Mouse (Mus musculus): ENCODE measurements at regions not wholly inside any gene's neighbourhood (a gene's known extent, or its start where the extent isn't known, plus 50 kb on each side); places are given as distances from the start of the nearest gene placed in this dataset.
"Not testable (repeated sequence)": the region's sequence is repeated elsewhere in the genome, so short reads cannot be mapped to it uniquely, and the experiment has no call there.

- DNase-seq (ENCODE audit: low read depth), result no peak
Measured at GRCm38 (mm10) chrX:99732526-99732925, 88.3 kb upstream of the Tmem28 start.

DNA sequence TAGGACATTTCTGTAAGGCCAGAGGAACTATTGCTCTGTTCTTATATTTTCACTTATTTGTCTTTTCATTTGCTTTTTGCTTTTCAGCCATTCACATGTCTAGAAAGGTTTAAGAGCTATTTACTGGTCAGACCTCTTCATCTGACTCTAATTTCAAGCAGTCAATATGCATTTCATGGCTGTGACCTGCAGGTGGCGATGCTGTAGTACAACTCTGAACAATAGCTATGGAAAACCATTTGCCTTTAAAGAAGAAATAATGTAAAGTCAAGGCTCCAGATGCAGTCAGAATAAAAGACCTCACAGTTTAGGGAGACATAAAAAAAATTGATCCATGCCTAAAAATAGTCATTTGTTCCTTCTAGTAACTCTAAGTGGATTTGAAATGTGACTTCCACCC, 95.7 kb upstream of the Tmem28 start:
- DNase-seq (ENCODE audit: low read depth), result no peak

DNA sequence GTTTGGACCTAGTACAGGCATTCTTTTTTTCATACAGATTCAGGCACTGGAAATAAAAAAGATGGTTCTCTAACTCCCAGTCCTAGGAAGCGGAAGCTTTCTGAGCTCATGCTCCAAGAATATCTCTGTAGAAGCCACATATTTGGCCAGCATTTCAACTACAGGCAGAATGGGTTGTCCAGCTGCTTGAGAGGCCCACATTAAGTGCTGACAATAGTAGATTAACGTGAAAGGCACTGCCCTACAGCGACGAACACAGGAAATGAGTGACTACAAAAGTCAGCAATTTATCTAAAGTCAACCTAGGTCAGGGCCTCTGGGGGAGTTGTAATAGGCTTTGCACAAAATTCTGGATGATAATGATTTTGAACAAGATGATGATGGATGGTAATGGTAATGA, 125.5 kb upstream of the Tmem28 start:
- no peak for DNase-seq (ENCODE audit: low read depth)

DNA sequence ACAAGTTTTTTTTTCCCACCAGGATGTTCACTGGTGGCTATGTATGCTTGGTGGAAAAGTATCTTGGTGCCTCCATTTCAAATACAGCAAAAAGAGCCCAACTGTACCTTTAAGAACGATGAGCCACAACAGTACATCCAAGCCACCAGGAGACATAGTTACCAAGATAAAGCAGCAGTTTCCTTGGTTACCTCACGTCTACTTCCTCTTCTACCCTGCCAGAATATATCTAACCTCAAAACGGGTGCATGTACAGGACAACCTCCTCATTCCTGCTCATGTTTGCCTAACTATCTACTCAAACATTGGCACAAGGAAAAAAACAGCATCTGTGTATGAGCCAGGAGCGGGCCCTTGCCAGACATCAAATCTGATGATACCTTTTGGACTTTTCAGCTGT, 129.8 kb upstream of the Tmem28 start:
- DNase-seq (ENCODE audit: low read depth), result no peak

DNA sequence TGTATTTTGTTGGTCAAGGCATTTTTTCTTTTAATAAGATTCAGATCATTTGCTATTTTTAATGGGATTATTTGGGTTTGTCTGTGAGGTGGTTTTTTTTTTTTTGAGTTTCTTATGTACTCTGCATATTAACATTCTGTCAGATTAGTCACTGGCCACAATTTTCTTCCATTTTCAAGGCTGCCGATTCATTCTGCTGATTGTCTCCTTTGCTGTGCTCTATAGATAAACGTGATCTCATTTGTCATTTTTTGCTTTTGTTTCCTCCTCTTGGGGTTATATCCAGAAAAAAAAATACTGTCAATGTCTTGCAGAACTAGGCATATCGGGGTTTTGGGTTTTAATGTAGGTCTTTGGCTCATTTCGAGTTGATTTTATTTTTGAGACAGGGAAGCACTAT, 131.1 kb upstream of the Tmem28 start:
- DNase-seq (ENCODE audit: low read depth), result no peak

DNA sequence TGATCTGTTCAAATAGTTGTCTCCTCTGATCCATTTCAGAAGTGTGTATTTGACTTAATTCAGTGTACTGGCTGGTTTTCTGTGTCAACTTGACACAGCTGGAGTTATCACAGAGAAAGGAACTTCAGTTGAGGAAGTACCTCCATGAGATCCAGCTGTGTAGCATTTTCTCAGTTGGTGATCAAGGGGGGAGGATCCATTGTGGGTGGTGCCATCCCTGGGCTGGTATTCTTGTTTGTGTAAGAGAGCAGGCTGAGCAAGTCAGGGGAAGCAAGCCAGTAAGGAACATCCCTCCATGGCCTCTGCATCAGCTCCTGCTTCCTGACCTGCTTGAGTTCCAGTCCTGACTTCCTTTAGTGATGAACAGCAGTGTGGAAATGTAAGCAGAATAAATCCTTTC, 138.3 kb upstream of the Tmem28 start:
- not testable (repeated sequence) for DNase-seq (ENCODE audit: low read depth)

- DNase-seq (ENCODE audit: low read depth), result no peak
Measured at GRCm38 (mm10) chrX:99667596-99667995, 153.2 kb upstream of the Tmem28 start.

DNA sequence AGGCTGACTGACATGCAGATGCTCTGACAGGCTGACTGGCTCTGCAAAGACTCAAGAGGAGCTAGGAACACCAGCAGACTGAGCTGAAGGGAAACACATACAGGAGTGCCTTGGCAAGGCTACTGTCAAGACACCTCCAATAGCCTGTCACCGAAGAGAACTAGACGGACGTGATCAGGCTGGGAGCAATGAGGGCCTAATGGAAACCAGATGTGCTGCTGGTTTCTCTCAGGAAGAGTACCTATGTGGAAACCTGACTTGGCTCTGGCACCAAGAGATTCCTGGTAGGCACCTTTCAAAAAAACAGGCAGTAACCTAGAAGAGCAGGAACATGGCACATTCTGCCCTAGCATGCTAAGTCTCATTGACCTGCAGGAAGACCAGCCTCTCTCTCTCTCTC, 158.3 kb upstream of the Tmem28 start:
- no peak for DNase-seq (ENCODE audit: low read depth)

GRCm38 (mm10) chrX:99659496-99660140, 161.2 kb upstream of the Tmem28 start:
- no peak for DNase-seq (ENCODE audit: low read depth)

- DNase-seq (ENCODE audit: low read depth), result peak; percentile 10
Measured at GRCm38 (mm10) chrX:99657790-99658451, 162.9 kb upstream of the Tmem28 start.

DNA sequence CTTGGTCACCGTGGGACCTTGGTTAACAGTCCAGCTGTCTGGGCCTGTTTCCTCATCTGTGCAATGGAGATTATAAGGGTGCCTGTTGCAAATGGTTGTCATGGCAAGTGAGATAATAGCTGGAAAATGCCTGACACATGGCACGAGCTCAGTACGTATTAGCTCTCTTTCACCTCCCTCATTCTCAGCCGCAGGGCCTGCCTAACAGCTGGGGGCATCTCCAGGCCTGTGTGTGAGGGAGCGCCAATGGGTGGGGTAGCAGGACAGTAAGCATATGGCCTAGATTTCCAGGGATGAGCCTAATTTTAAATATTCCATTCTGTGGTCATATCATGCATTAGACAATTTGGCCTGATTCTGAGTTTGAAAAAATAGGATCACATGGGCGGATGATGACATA, 163.8 kb upstream of the Tmem28 start:
- no peak for DNase-seq (ENCODE audit: low read depth)

- DNase-seq (ENCODE audit: low read depth), result no peak
Measured at GRCm38 (mm10) chrX:99632211-99632775, 161.2 kb upstream of the Pja1 start.

- DNase-seq (ENCODE audit: low read depth), result no peak
Measured at GRCm38 (mm10) chrX:99624515-99625179, 153.6 kb upstream of the Pja1 start.

- DNase-seq (ENCODE audit: low read depth), result no peak
Measured at GRCm38 (mm10) chrX:99612130-99612759, 141.2 kb upstream of the Pja1 start.

DNA sequence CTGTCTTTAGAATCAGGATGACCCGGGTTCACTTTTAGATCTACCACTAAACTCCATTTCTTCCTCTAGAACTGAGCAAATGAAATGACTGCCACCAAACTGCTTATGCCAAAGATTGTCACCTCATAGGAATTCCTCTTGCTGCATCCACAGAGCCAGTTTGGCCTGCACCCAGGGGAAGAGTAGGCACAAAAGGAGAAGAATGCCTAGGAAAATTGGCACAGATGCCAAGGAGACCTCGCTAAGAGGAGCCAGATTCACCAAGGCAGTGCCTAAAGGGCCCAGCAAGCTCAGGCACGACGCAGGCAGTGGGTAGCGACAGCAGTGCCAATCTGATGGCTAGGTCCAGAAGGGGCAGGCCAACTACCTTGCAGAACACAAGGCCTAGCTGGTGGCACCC, 139.0 kb upstream of the Pja1 start:
- DNase-seq (ENCODE audit: low read depth), result no peak

- DNase-seq (ENCODE audit: low read depth), result no peak
Measured at GRCm38 (mm10) chrX:99609591-99609990, 138.5 kb upstream of the Pja1 start.

DNA sequence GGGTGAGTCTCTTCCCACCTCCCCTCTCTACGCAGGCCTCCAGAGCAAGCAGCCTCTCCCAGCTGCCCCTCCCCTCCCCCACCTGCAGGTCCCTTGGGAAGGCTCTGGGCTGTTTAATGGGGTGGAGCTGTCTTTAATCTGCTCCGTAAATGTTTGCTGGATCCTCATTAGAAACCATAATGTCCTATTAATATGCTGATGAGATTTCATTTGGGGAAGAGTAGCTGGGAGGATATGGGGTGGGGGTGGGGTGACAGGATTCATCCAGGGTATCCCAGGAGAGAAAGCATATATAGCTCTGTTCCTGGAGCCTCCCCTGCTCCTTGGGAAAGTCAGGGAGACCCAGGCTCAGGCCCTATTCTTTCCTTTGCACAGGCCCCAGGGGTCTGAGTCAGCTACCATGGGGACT, 137.2 kb upstream of the Pja1 start:
- DNase-seq (ENCODE audit: low read depth), result no peak

GRCm38 (mm10) chrX:99605084-99605824, 134.2 kb upstream of the Pja1 start:
- no peak for DNase-seq (ENCODE audit: low read depth)

- no peak for DNase-seq (ENCODE audit: low read depth)
Measured at GRCm38 (mm10) chrX:99603714-99604113, 132.6 kb upstream of the Pja1 start.

GRCm38 (mm10) chrX:99602268-99602885, 131.3 kb upstream of the Pja1 start:
- DNase-seq (ENCODE audit: low read depth), result no peak

GRCm38 (mm10) chrX:99595493-99595892, 124.4 kb upstream of the Pja1 start:
- DNase-seq (ENCODE audit: low read depth), result no peak
